Comparison of ENCODE assay signal across 13 mouse cellular contexts in genomic region chr6:148599473-148599872, GRCm38 (mm10).
DNase-seq lines count a peak whose midpoint lies in the region; ATAC-seq and TF ChIP-seq lines count a peak whose summit lies in the region.
"Had no signal": no experiment of that assay in that cellular context is flagged by ENCODE, and none has a peak within 500 bp of the region (broad histone marks: within the 10 kb centered on the region; RNA-seq: fewer than 3 reads in every experiment).

No protein-coding gene starts in this region.

- H3K4me1 ChIP-seq in heart, postnatal 0 days (ENCODE audit: control insufficient read depth, insufficient read depth), result no peaks in the 10 kb centered on the region
- peaks cover 15% of the 10 kb centered on the region for H3K4me1 ChIP-seq in forebrain, embryonic 15.5 days
- H3K4me1 ChIP-seq in limb, embryonic 13.5 days, result peaks cover 24% of the 10 kb centered on the region
- peaks cover 18% of the 10 kb centered on the region for H3K4me1 ChIP-seq in embryonic facial prominence, embryonic 10.5 days
- H3K4me1 ChIP-seq: intestine, embryonic 15.5 days had no signal

- H3K36me3 ChIP-seq in heart, postnatal 0 days (replicated peaks; ENCODE audit: control insufficient read depth, insufficient read depth, low read length), result no peaks in the 10 kb centered on the region
- H3K36me3 ChIP-seq in forebrain, embryonic 15.5 days, result no peaks in the 10 kb centered on the region
- no peaks in the 10 kb centered on the region for H3K36me3 ChIP-seq in limb, embryonic 13.5 days
- no peaks in the 10 kb centered on the region for H3K36me3 ChIP-seq in embryonic facial prominence, embryonic 10.5 days (replicated peaks)
- H3K36me3 ChIP-seq: intestine, embryonic 15.5 days; liver, embryonic 15.5 days had no signal

- H3K27me3 ChIP-seq in heart, postnatal 0 days (ENCODE audit: control insufficient read depth, insufficient read depth, low read length), result no peaks in the 10 kb centered on the region
- H3K27me3 ChIP-seq in forebrain, embryonic 15.5 days, result no peaks in the 10 kb centered on the region
- no peaks in the 10 kb centered on the region for H3K27me3 ChIP-seq in limb, embryonic 13.5 days
- peaks cover 8% of the 10 kb centered on the region; the same call in 1 of the 2 replicates for H3K27me3 ChIP-seq in embryonic facial prominence, embryonic 10.5 days (replicated peaks; ENCODE audit: low read depth, poor library complexity, severe bottlenecking)
- H3K27me3 ChIP-seq: intestine, embryonic 15.5 days; liver, embryonic 15.5 days had no signal

- TF ChIP-seq CTCF in heart, postnatal 0 days (IDR thresholded peaks at IDR 0.05; ENCODE audit: low read depth), result no peak
- no peak for TF ChIP-seq CTCF in gastrocnemius, adult 2 months (IDR thresholded peaks at IDR 0.05)

- no peaks in the 10 kb centered on the region for H3K9me3 ChIP-seq in heart, postnatal 0 days (replicated peaks; ENCODE audit: control insufficient read depth, low read length)
- H3K9me3 ChIP-seq in forebrain, embryonic 15.5 days, result no peaks in the 10 kb centered on the region
- no peaks in the 10 kb centered on the region for H3K9me3 ChIP-seq in limb, embryonic 13.5 days
- H3K9me3 ChIP-seq in embryonic facial prominence, embryonic 10.5 days, result no peaks in the 10 kb centered on the region
- H3K9me3 ChIP-seq: intestine, embryonic 15.5 days; liver, embryonic 15.5 days had no signal

- no peak for TF ChIP-seq EP300 in heart, postnatal 0 days (IDR thresholded peaks at IDR 0.05; ENCODE audit: low read depth)

- H3K27ac ChIP-seq in heart, postnatal 0 days (ENCODE audit: low read depth), result no peak overlapping the region
- no peak overlapping the region for H3K27ac ChIP-seq in forebrain, embryonic 15.5 days (replicated peaks)
- H3K27ac ChIP-seq in limb, embryonic 13.5 days, result no peak overlapping the region
- H3K27ac ChIP-seq in gastrocnemius, adult 2 months, result no peak overlapping the region
- H3K27ac ChIP-seq in embryonic facial prominence, embryonic 10.5 days (replicated peaks), result no peak overlapping the region
- H3K27ac ChIP-seq: heart, adult 2 months; intestine, embryonic 15.5 days; kidney, postnatal 0 days; liver, embryonic 15.5 days had no signal

- DNase-seq in heart, postnatal 0 days (ENCODE audit: low spot score), result no peak
- no peak for DNase-seq in heart, postnatal 25 days (ENCODE audit: low spot score)
- DNase-seq in WW6 (ENCODE audit: low read depth, low spot score), result peak; percentile 14
- no peak for DNase-seq in gastrocnemius, adult 2 months
- no peak for DNase-seq in embryonic facial prominence, embryonic 10.5 days (ENCODE audit: low spot score)
- DNase-seq: cerebellum, adult 11-12 months; heart, adult 2 months; lung, postnatal 14 days had no signal

- no peak overlapping the region for H3K4me3 ChIP-seq in heart, postnatal 0 days (ENCODE audit: low read depth, low read length)
- H3K4me3 ChIP-seq in forebrain, embryonic 15.5 days, result no peak overlapping the region
- H3K4me3 ChIP-seq in limb, embryonic 13.5 days, result no peak overlapping the region
- H3K4me3 ChIP-seq in gastrocnemius, adult 2 months, result no peak overlapping the region
- no peak overlapping the region for H3K4me3 ChIP-seq in embryonic facial prominence, embryonic 10.5 days
- H3K4me3 ChIP-seq: heart, adult 2 months; intestine, embryonic 15.5 days; liver, embryonic 15.5 days had no signal

- H3K9ac ChIP-seq in heart, postnatal 0 days (replicated peaks; ENCODE audit: low read depth, low read length), result no peak overlapping the region
- no peak overlapping the region for H3K9ac ChIP-seq in forebrain, embryonic 15.5 days (replicated peaks)
- H3K9ac ChIP-seq in limb, embryonic 13.5 days, result no peak overlapping the region
- H3K9ac ChIP-seq: intestine, embryonic 15.5 days had no signal

- H3K4me2 ChIP-seq in heart, postnatal 0 days (ENCODE audit: low read depth, low read length), result 0 out of 2 replicates have a peak overlapping the region, but pooled peaks have one; percentile 43
- H3K4me2 ChIP-seq in forebrain, embryonic 15.5 days (replicated peaks), result peak overlapping the region; percentile 40; the same call in 1 of the 2 replicates
- H3K4me2 ChIP-seq in limb, embryonic 13.5 days (replicated peaks), result peak overlapping the region; percentile 61; the same call in 1 of the 2 replicates

- intact Hi-C loops in heart, postnatal 25 days (cut with DNase I), result no loop called here
- intact Hi-C loops in gastrocnemius, adult 2 months (cut with DNase I), result no loop called here

- no peak for ATAC-seq in heart, postnatal 0 days (ENCODE audit: insufficient read depth, low read depth)
- 0 out of 2 replicates have a peak, but pooled peaks have one; percentile 26 for ATAC-seq in forebrain, embryonic 15.5 days (replicated peaks)
- no peak for ATAC-seq in limb, embryonic 13.5 days (ENCODE audit: low FRiP score, low read depth)
- ATAC-seq: intestine, embryonic 15.5 days had no signal

- WGBS in heart, postnatal 0 days, result 79% methylated on average over 4 of the region's 4 CpGs
- 66% methylated on average over 4 of the region's 4 CpGs for WGBS in forebrain, embryonic 15.5 days
- WGBS in limb, embryonic 13.5 days, result 61% methylated on average over 4 of the region's 4 CpGs
- WGBS in embryonic facial prominence, embryonic 10.5 days, result 66% methylated on average over 4 of the region's 4 CpGs
